Mouse (Mus musculus) cerebellum, adult 2 months (tissue): ENCODE data around the gene Miga2. TPM values are rescaled to one million over a fixed set of nuclear protein-coding genes. Genes with fewer than 3 reads are reported as not detected.
A peak's percentile ranks its signal among the peaks of the same experiment; 100 is the strongest.

Source experiments
- DNase-seq, 2 experiments: peaks; one replicate each; pipeline ENCODE4 v3.0.0; 2021
- H3K27ac ChIP-seq: fragments of 200-500 bp; 2 replicates; pipeline ENCODE4 v1.5.1; 2012; ENCODE audit warnings: low read length, control low read depth, inconsistent platforms; ENCODE audit not compliant: insufficient read depth
- H3K27me3 ChIP-seq: fragments of 200-500 bp; 2 replicates; pipeline ENCODE4 v1.6.1; 2012; ENCODE audit warnings: inconsistent platforms, mild to moderate bottlenecking, low read length, moderate library complexity; ENCODE audit not compliant: control insufficient read depth, insufficient read depth
- H3K4me1 ChIP-seq: fragments of 200-500 bp; 2 replicates; pipeline ENCODE4 v1.6.1; 2011; ENCODE audit warnings: low read length; ENCODE audit not compliant: control insufficient read depth, insufficient read depth
- H3K4me3 ChIP-seq: fragments of 200-500 bp; replicated peaks from 2 replicates; pipeline ENCODE3; 2011; ENCODE audit warnings: mild to moderate bottlenecking, low read depth, low read length, control low read depth; ENCODE audit not compliant: insufficient read depth
- CTCF ChIP-seq: fragments of 200-500 bp; IDR thresholded peaks from 2 replicates; pipeline ENCODE4 v1.5.1; 2011; ENCODE audit warnings: low read depth, mild to moderate bottlenecking, control low read depth, low read length, moderate library complexity, borderline replicate concordance; ENCODE audit not compliant: insufficient read depth
- POLR2A ChIP-seq: fragments of 200-500 bp; IDR thresholded peaks from 2 replicates; pipeline ENCODE4 v1.6.1; 2011; ENCODE audit warnings: low read length, control low read depth, borderline replicate concordance; ENCODE audit not compliant: insufficient read depth
- WGBS: fragments of 180-500 bp; shearing (Covaris S2); methylation state at CpG from one replicate; pipeline ENCODE4 v1.1.7; 2018; 5-methylcytosine and 5-hydroxymethylcytosine counted together
- polyA plus RNA-seq: library from polyadenylated mRNA; depleted of rRNA; stranded (reverse); fragments of >200 nt; gene quantifications from 2 replicates; pipeline ENCODE4 v1.2.3, GENCODE M21; 2012

Miga2 gene
- polyA plus RNA-seq, 1 experiment, result 108 TPM

- TF ChIP-seq CTCF, result no peak
- TF ChIP-seq POLR2A, result no peak
- no peak for DNase-seq
- H3K4me1 ChIP-seq, result peaks cover 16% of the 10 kb centered on the region
- 98% methylated on average over 2 of the region's 2 CpGs for WGBS
- H3K27ac ChIP-seq, result no peak overlapping the region
- no peaks in the 10 kb centered on the region for H3K27me3 ChIP-seq
- H3K4me3 ChIP-seq, result no peak overlapping the region
Measured at GRCm38 (mm10) chr2:30335324-30335723, 28.7 kb upstream of the Miga2 start.

DNA sequence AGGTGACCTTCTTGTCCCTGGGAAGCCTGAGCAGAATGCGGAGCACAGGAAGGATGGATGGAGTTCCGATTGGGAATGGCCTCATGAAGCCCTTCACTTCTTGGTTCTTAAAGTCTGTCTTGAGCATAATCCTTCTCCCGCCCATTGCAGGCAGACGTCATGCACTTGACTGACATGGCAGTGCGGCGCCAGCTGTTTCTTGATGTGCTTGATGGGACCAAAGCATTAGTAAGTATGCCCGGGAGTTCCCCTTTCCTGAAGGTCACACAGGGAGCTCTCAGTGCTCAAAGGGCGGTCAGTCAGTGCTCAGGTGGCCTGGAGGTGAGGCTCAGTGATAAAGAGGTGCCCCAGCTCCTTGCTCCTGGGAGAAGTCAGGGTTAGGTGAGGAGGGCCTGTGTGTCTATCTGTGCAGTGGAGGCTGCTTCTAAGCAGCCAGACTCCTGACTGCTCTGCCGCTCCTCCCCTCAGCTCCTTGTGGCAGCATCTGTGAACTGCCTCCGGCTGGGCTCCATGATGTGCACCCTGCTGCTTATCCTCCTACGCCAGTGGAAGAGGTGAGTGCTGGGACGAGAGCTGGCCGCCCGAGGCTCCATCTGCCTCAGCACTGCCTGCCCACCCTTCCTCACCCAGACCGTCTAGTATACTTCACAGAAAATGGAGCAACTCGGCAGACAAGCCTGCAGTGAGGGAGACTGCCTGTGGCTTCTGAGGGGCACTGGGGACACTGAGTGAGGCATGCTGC is 27.7 kb upstream of the Miga2 start:
- DNase-seq, result peak; percentile 50 to 51
- Histone ChIP-seq H3K4me1 (peaks cover 16% of the 10 kb centered on the region), H3K27ac (peak overlapping the region; percentile 32), H3K4me3 (no peak overlapping the region), H3K27me3 (no peaks in the 10 kb centered on the region)
- TF ChIP-seq POLR2A, result no peak
- TF ChIP-seq CTCF, result no peak
- 55% methylated on average over 16 of the region's 16 CpGs for WGBS

DNA sequence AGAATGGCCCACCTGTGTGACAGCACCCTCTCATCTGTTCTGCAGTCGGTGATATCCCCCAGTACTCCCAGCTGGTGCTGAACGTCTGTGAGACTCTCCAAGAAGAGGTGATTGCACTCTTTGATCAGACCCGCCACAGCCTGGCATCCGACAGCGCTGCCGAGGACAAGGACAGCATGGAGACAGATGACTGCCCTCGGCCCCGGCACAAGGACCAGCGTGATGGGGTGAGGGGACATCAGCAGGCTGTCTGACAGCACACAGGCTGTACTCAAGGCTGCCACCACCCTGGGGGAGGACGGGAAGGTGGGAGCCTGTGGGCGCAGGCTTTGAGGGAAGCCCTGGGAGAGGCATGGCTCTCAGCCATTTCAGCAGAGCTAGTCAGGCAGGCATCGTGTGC is 26.9 kb upstream of the Miga2 start:
- no peak for TF ChIP-seq CTCF
- no peak for TF ChIP-seq POLR2A
- H3K27ac ChIP-seq, result peak overlapping the region; percentile 50; the same call in 1 of the 2 replicates
- H3K27me3 ChIP-seq, result no peaks in the 10 kb centered on the region
- H3K4me3 ChIP-seq, result no peak overlapping the region
- peak; percentile 18 to 40 for DNase-seq
- WGBS, result 55% methylated on average over 12 of the region's 12 CpGs
- H3K4me1 ChIP-seq, result peaks cover 24% of the 10 kb centered on the region

DNA sequence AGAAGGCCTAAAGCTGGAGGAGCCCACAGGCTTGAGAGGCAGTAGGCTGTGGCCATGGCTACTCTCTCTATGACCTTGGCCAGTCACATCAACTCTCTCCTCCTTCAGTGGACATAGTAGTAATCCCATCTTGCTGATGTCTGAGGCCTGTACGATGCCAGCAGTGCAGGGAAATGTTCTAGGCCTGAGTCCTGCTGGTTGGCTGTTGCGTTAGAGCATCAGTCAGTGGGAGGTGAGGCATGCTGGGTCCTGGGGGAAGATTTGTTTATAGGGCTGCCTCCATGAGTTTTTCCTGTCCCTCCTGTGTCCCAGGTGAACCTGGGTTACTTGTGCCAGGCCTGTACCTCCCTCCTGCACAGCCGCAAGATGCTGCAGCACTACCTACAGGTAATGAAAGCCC is 22.0 kb upstream of the Miga2 start:
- no peak for DNase-seq
- Histone ChIP-seq H3K27me3 (no peaks in the 10 kb centered on the region), H3K4me1 (peaks cover 30% of the 10 kb centered on the region), H3K27ac (peak overlapping the region; percentile 52), H3K4me3 (no peak overlapping the region)
- TF ChIP-seq CTCF (no peak), POLR2A (no peak)
- WGBS, result 26% methylated on average over 3 of the region's 3 CpGs

DNA sequence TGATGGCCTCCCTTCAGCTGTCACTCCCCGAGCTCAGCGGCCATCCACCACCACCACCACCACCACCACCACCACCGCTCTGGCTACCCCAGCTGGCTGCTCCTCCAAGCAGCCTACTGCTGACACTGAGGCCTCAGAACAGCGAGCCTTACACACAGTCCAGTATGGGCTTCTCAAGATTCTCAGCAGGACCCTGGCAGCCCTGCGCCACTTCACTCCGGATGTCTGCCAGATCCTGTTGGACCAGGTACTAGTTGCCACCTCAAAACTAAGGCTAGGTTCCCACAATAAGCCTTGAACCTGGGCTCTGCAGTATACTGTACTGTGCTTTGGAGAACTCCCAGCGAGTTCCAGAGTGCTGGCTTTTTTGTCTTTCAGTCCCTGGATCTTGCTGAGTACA is 21.5 kb upstream of the Miga2 start:
- H3K27ac ChIP-seq, result peak overlapping the region; percentile 52
- WGBS, result 17% methylated on average over 7 of the region's 7 CpGs

DNA sequence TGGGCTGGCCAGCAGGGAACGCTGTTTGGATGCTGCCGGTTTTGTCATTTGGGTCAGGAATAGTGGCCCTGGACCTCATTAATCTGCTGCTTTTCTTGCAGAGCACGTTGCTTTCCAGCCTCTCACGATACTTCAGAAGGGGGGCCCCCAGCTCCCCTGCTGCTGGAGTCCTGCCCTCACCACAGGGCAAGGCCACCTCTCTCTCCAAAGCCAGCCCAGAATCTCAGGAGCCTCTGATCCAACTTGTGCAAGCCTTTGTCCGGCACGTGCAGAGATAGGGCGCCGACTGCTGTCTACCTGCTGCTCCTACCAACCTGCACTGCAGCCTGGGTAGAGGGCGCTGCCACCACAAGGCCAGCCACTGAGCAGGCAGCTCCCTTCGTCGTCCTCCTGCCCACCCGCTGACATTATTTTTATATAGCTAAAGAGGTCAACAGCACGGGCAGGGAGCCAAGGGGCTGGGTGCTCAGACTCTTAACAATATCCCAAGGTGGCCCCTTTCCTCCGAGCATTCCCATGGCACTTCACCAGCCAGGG is 20.4 kb upstream of the Miga2 start:
- WGBS, result 20% methylated on average over 14 of the region's 14 CpGs
- DNase-seq, result peak; percentile 58 to 62
- no peak for TF ChIP-seq POLR2A
- TF ChIP-seq CTCF, result no peak; the same call in 1 of the 2 replicates
- H3K27ac ChIP-seq, result peak overlapping the region; percentile 37
- no peak overlapping the region for H3K4me3 ChIP-seq
- peaks cover 26% of the 10 kb centered on the region for H3K4me1 ChIP-seq
- H3K27me3 ChIP-seq, result no peaks in the 10 kb centered on the region

More for the DNA sequence above, 21.5 kb upstream of the Miga2 start:
- peak; percentile 18; the same call in 1 of the 2 replicates for TF ChIP-seq POLR2A
- TF ChIP-seq CTCF, result no peak
- DNase-seq, result peak; percentile 73 to 82
- Histone ChIP-seq H3K27me3 (no peaks in the 10 kb centered on the region), H3K4me1 (peaks cover 26% of the 10 kb centered on the region), H3K4me3 (no peak overlapping the region)

- TF ChIP-seq CTCF (no peak), POLR2A (no peak)
- 81% methylated on average over 7 of the region's 7 CpGs for WGBS
- no peak for DNase-seq
- Histone ChIP-seq H3K27ac (no peak overlapping the region), H3K27me3 (no peaks in the 10 kb centered on the region), H3K4me3 (no peak overlapping the region), H3K4me1 (peaks cover 26% of the 10 kb centered on the region)
Measured at GRCm38 (mm10) chr2:30345971-30346676, 17.9 kb upstream of the Miga2 start.
